Mouse (Mus musculus) limb, embryonic 11.5 days (tissue): ENCODE data around the gene Ehhadh. TPM values are rescaled to one million over a fixed set of nuclear protein-coding genes. Genes with fewer than 3 reads are reported as not detected.
"Not testable (repeated sequence)": the region's sequence is repeated elsewhere in the genome, so short reads cannot be mapped to it uniquely, and the experiment has no call there.

Experiments
- ATAC-seq: fragments of 200-750 bp; cut with Nextera tagmentation; 2 replicates; pipeline ENCODE4 v1.8.0; 2017; ENCODE audit warnings: low read depth; ENCODE audit not compliant: insufficient number of reproducible peaks, low FRiP score, low TSS enrichment
- DNase-seq: peaks from one replicate; pipeline ENCODE4 v3.0.0-alpha.2; 2015; ENCODE audit warnings: low spot score
- H3K27ac ChIP-seq: fragments of 300-500 bp; sonication (generic); replicated peaks from 2 replicates; pipeline ENCODE4 v1.5.1; 2014; ENCODE audit warnings: low read depth, mild to moderate bottlenecking, low read length
- H3K27me3 ChIP-seq: fragments of 300-500 bp; sonication (generic); 2 replicates; pipeline ENCODE4 v1.6.1; 2014; ENCODE audit warnings: mild to moderate bottlenecking, low read length, mixed read lengths; ENCODE audit not compliant: control insufficient read depth, insufficient read depth
- H3K36me3 ChIP-seq: fragments of 300-500 bp; sonication (generic); 2 replicates; pipeline ENCODE4 v1.6.1; 2014; ENCODE audit warnings: mild to moderate bottlenecking, low read length, moderate library complexity, mixed read lengths; ENCODE audit not compliant: control insufficient read depth, insufficient read depth
- H3K4me1 ChIP-seq: fragments of 300-500 bp; sonication (generic); 2 replicates; pipeline ENCODE4 v1.6.1; 2014; ENCODE audit warnings: low read length, mixed read lengths; ENCODE audit not compliant: control insufficient read depth, insufficient read depth
- H3K4me2 ChIP-seq: fragments of 300-500 bp; sonication (generic); 2 replicates; pipeline ENCODE4 v1.6.1; 2014; ENCODE audit warnings: low read depth, mild to moderate bottlenecking, moderate library complexity; ENCODE audit not compliant: severe bottlenecking
- H3K4me3 ChIP-seq: fragments of 300-500 bp; sonication (generic); 2 replicates; pipeline ENCODE4 v1.5.1; 2014; ENCODE audit warnings: low read depth, low read length
- H3K9ac ChIP-seq: fragments of 300-500 bp; sonication (generic); 2 replicates; pipeline ENCODE4 v1.6.1; 2014; ENCODE audit warnings: mild to moderate bottlenecking, low read length
- H3K9me3 ChIP-seq: fragments of 300-500 bp; sonication (generic); 2 replicates; pipeline ENCODE4 v1.6.1; 2016; ENCODE audit warnings: low read length; ENCODE audit not compliant: control insufficient read depth
- WGBS: fragments of 180-500 bp; shearing (Covaris S2); extraction: QIAGEN DNeasy Blood & Tissue Kit; methylation state at CpG from one replicate; pipeline ENCODE4 v1.1.7; 2014; 5-methylcytosine and 5-hydroxymethylcytosine counted together
- polyA plus RNA-seq: library from polyadenylated mRNA; unstranded; fragments of >200 nt; fragmentation: Nextera tagmentation; extraction: Ambion mirVana; gene quantifications from 2 replicates; pipeline ENCODE4 v1.2.1, GENCODE M21; 2014

Gene Ehhadh
- polyA plus RNA-seq, 1 experiment from 2014 or later = 2.4 TPM

DNA sequence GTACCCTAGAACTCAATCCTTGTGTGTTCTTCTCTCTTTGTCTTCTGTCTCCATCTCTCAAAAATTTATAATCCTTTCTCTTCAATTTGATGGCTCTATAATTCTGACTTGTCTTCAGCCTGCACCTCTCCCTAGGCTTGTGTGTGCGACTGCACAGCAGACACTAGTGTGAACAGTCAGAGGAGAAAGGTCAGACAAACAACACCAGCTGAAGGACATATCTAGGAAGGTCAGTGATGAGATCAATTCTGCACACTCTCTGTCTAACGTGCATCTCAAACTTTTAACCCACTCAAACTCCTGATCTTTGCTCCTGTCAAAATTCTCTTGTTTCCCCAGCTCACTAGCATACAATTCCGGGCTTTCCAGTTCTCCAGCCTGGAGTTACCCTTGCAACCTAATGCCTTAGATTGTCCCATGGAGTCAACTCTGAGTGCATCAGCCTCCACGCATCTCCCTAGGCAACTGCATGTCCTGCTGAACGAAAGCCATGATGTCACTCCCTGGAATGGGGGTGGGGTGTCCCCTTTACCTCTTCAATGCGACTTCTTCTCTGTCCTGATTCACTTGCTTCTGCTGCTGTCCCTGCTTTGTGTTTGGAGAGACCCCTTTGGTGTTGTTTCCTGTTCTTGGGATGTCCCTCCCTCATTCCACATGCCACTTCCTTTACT is 25.7 kb upstream of the Ehhadh start:
- ATAC-seq (no peak), DNase-seq (no peak)
- Histone ChIP-seq H3K4me1 (no peaks in the 10 kb centered on the region), H3K27me3 (no peaks in the 10 kb centered on the region), H3K36me3 (no peaks in the 10 kb centered on the region), H3K9me3 (no peaks in the 10 kb centered on the region), H3K9ac (no peak overlapping the region), H3K27ac (no peak overlapping the region), H3K4me3 (no peak overlapping the region), H3K4me2 (no peak overlapping the region)
- 69% methylated on average over 6 of the region's 6 CpGs for WGBS

DNA sequence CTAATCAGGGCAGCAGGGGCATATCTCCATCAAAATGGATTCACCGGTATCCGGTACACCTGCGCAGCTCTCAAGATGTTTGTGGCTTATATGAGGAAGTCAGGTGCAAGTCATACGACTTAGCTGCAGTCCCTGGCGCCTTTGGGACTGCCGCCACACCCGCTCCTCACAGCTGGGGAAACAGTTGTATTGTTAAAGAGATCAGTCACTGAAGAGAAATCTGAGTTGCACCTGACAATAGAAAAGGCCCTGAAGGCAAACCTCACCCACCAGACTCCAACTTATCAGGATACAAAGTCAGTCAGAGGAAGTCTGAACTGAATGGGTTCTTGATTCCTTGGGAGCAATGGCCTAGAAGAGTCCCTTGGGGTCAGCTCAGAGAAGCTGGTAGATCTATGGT is 20.2 kb upstream of the Ehhadh start:
- H3K9ac ChIP-seq, DNase-seq, H3K36me3 ChIP-seq, H3K27me3 ChIP-seq, H3K27ac ChIP-seq, H3K4me1 ChIP-seq, H3K4me3 ChIP-seq, ATAC-seq, H3K4me2 ChIP-seq, H3K9me3 ChIP-seq: not testable (repeated sequence)
- 90% methylated on average over 7 of the region's 7 CpGs for WGBS

GRCm38 (mm10) chr16:21806892-21807291 is 19.3 kb upstream of the Ehhadh start:
- no peaks in the 10 kb centered on the region for H3K36me3 ChIP-seq
- DNase-seq (no peak), ATAC-seq (no peak)
- H3K4me2 ChIP-seq = no peak overlapping the region
- H3K27ac ChIP-seq = no peak overlapping the region
- no peaks in the 10 kb centered on the region for H3K27me3 ChIP-seq
- no peak overlapping the region for H3K4me3 ChIP-seq
- H3K4me1 ChIP-seq = no peaks in the 10 kb centered on the region
- 90% methylated on average over 1 of the region's 1 CpGs for WGBS
- no peaks in the 10 kb centered on the region for H3K9me3 ChIP-seq
- no peak overlapping the region for H3K9ac ChIP-seq

DNA sequence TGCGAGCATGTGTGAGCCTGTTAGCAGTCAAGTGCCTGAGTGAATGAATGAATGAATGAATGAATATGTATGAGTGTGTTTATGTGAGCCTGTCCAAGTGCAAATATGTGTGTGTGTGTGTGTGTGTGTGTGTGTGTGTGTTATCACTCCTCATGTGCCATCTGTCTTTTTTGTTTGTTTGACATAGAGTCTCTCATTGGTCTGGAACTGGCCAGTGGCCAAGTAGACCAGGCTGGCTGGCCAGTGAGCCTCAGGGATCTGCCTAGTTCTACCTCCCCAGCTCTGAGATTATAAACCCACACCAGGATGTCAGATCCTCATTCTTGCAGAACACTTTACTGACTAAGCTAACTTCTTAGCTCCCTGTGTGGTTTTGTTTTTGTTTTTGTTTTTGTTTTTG is 16.7 kb upstream of the Ehhadh start:
- H3K27me3 ChIP-seq = no peaks in the 10 kb centered on the region
- H3K9me3 ChIP-seq = no peaks in the 10 kb centered on the region
- H3K36me3 ChIP-seq = no peaks in the 10 kb centered on the region
- no peak for DNase-seq
- no peak overlapping the region for H3K27ac ChIP-seq
- no peak overlapping the region for H3K4me3 ChIP-seq
- H3K4me2 ChIP-seq = no peak overlapping the region
- ATAC-seq = no peak
- no peak overlapping the region for H3K9ac ChIP-seq
- H3K4me1 ChIP-seq = no peaks in the 10 kb centered on the region
- WGBS = 96% methylated on average over 1 of the region's 1 CpGs

DNA sequence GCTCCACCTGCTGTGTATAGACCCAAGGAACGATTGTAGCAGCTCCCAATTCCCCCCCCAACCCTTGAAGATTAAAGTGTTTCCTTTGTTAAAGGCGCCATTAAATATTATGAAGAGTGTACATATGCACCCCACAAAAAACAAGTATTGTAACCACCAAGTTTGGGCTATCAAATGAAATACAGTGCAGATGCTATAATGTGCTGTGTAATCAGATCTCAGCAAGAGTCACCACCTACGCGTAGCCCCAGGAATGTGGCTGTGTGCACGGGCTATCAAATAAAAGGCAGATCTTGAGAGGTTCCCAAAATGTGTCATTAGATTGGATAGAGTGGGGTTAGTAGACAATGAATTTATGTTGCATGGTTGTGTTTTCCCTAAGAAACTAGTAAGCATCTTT is 7.5 kb upstream of the Ehhadh start:
- H3K9ac ChIP-seq = no peak overlapping the region
- no peaks in the 10 kb centered on the region for H3K9me3 ChIP-seq
- H3K4me3 ChIP-seq = peak overlapping the region; percentile 75
- ATAC-seq (no peak), DNase-seq (no peak)
- no peak overlapping the region for H3K27ac ChIP-seq
- no peaks in the 10 kb centered on the region for H3K36me3 ChIP-seq
- H3K4me1 ChIP-seq = 0 out of 2 replicates have a peak, but pooled peaks cover 2% of the 10 kb centered on the region
- WGBS = 35% methylated on average over 5 of the region's 5 CpGs
- H3K27me3 ChIP-seq = no peaks in the 10 kb centered on the region
- H3K4me2 ChIP-seq = peak overlapping the region; percentile 86

DNA sequence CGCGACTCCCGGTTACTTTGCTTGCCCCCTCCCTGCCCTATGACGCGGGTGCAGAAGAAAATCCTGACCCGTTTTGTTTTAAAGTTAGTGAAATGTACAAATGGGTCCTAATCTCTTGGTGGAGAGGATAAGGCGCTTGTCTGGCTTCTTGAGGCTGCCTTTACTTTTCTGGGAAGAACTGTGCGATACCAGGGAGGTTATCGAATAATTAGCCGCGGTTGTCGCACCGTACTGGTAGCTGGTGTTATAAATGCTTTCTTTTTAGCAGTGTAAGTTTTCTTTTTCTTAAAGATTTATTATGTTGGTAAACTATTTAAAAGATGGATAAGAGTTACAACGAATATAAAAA is 7.1 kb upstream of the Ehhadh start:
- Histone ChIP-seq H3K9ac (peak overlapping the region; percentile 75), H3K9me3 (no peaks in the 10 kb centered on the region), H3K36me3 (no peaks in the 10 kb centered on the region), H3K4me3 (peak overlapping the region; percentile 75), H3K4me2 (peak overlapping the region; percentile 86), H3K27ac (no peak overlapping the region), H3K4me1 (0 out of 2 replicates have a peak, but pooled peaks cover 2% of the 10 kb centered on the region), H3K27me3 (no peaks in the 10 kb centered on the region)
- 3% methylated on average over 14 of the region's 14 CpGs for WGBS
- ATAC-seq (no peak; the same call in 1 of the 2 replicates), DNase-seq (no peak)

GRCm38 (mm10) chr16:21793875-21794696 is 6.5 kb upstream of the Ehhadh start, which contains the start of gene Map3k13:
Gene Map3k13, plus strand, starts transcription at chr16:21794346.
- Histone ChIP-seq H3K4me2 (peak within 1 kb of the TSS; percentile 86), H3K4me1 (0 out of 2 replicates have a peak, but pooled peaks cover 2% of the 10 kb centered on the region), H3K27me3 (no peaks in the 10 kb centered on the region), H3K27ac (0 out of 2 replicates have a peak within 1 kb of the TSS, but pooled peaks have one; percentile 47), H3K9me3 (no peaks in the 10 kb centered on the region), H3K36me3 (no peaks in the 10 kb centered on the region), H3K9ac (peak within 1 kb of the TSS; percentile 75), H3K4me3 (peak within 1 kb of the TSS; percentile 75)
- 2% methylated on average over 47 of the region's 47 CpGs for WGBS
- peak; percentile 94 for ATAC-seq
- peak; percentile 97 for DNase-seq

- H3K4me1 ChIP-seq, ATAC-seq, H3K9me3 ChIP-seq, H3K27me3 ChIP-seq, H3K36me3 ChIP-seq, H3K9ac ChIP-seq, H3K27ac ChIP-seq, DNase-seq: not testable (repeated sequence)
- H3K4me3 ChIP-seq = peak overlapping the region; percentile 75
- 44% methylated on average over 2 of the region's 2 CpGs for WGBS
- peak overlapping the region; percentile 86 for H3K4me2 ChIP-seq
These were observed 5.6 kb upstream of the Ehhadh start for GRCm38 (mm10) chr16:21793080-21793810.
